Mouse (Mus musculus) stomach, postnatal 0 days (tissue): ENCODE measurements at regions not wholly inside any gene's neighbourhood (a gene's known extent, or its start where the extent isn't known, plus 50 kb on each side); places are given as distances from the start of the nearest gene placed in this dataset.

Experiments used
- CTCF ChIP-seq: IDR thresholded peaks from 2 replicates; pipeline ENCODE4 v1.5.1; 2016; ENCODE audit warnings: antibody characterized with exemption, low read depth, mild to moderate bottlenecking, moderate library complexity
- EP300 ChIP-seq: optimal IDR thresholded peaks from 2 replicates; pipeline ENCODE3; 2016; ENCODE audit warnings: antibody characterized with exemption

- TF ChIP-seq CTCF = no peak
- TF ChIP-seq EP300 = no peak
Observed at GRCm38 (mm10) chr11:112930186-112930808, 148.3 kb downstream of the Sox9 start.
